Mouse (Mus musculus): Measurements from ENCODE around the gene 4930556J24Rik. TPM values are rescaled to one million over a fixed set of nuclear protein-coding genes. Genes with fewer than 3 reads are reported as not detected.
A peak's percentile ranks its signal among the peaks of the same experiment; 100 is the strongest.
"Not testable (repeated sequence)": the region's sequence is repeated elsewhere in the genome, so short reads cannot be mapped to it uniquely, and the experiment has no call there.

The 4930556J24Rik gene
- polyA plus RNA-seq, 1 experiment from 2014 or later, result 1.2 TPM

GRCm38 (mm10) chr11:3964416-3965172 is 12.0 kb downstream of the 4930556J24Rik start:
- Histone ChIP-seq H3K27me3 (ENCODE audit: insufficient read depth, low read length) (no peaks in the 10 kb centered on the region), H3K36me3 (ENCODE audit: insufficient read depth, low read length) (peaks cover 14% of the 10 kb centered on the region), H3K9me3 (replicated peaks; ENCODE audit: low read length) (no peaks in the 10 kb centered on the region), H3K27ac (peak overlapping the region; percentile 84), H3K4me3 (replicated peaks; ENCODE audit: low read depth, low read length) (peak overlapping the region; percentile 64), H3K9ac (ENCODE audit: low read depth, low read length) (peak overlapping the region; percentile 64), H3K4me2 (ENCODE audit: low read length) (peak overlapping the region; percentile 74), H3K4me1 (replicated peaks; ENCODE audit: insufficient read depth, low read length) (0 out of 2 replicates have a peak, but pooled peaks cover 6% of the 10 kb centered on the region)
- WGBS, result 13% methylated on average over 11 of the region's 11 CpGs
- DNase-seq (ENCODE audit: low spot score), result peak; percentile 50
- ATAC-seq (replicated peaks; ENCODE audit: low FRiP score, low read depth), result no peak
- TF ChIP-seq CTCF (IDR thresholded peaks at IDR 0.05; ENCODE audit: low read depth), result no peak

- H3K4me1 ChIP-seq (replicated peaks; ENCODE audit: insufficient read depth, low read length), result 0 out of 2 replicates have a peak, but pooled peaks cover 6% of the 10 kb centered on the region
- WGBS, result under 1% methylated on average over 31 of the region's 31 CpGs
- DNase-seq (ENCODE audit: low spot score) (peak; percentile 93), ATAC-seq (replicated peaks; ENCODE audit: low FRiP score, low read depth) (peak; percentile 87)
- H3K36me3 ChIP-seq (ENCODE audit: insufficient read depth, low read length), result peaks cover 8% of the 10 kb centered on the region; the same call in 1 of the 2 replicates
- H3K27me3 ChIP-seq (ENCODE audit: insufficient read depth, low read length), result no peaks in the 10 kb centered on the region
- H3K27ac ChIP-seq, result peak within 1 kb of the TSS; percentile 84
- TF ChIP-seq CTCF (IDR thresholded peaks at IDR 0.05; ENCODE audit: low read depth), result no peak
- peak within 1 kb of the TSS; percentile 74 for H3K4me2 ChIP-seq (ENCODE audit: low read length)
- peak within 1 kb of the TSS; percentile 64 for H3K9ac ChIP-seq (ENCODE audit: low read depth, low read length)
- no peaks in the 10 kb centered on the region for H3K9me3 ChIP-seq (replicated peaks; ENCODE audit: low read length)
- peak within 1 kb of the TSS; percentile 64 for H3K4me3 ChIP-seq (replicated peaks; ENCODE audit: low read depth, low read length)
Measured at GRCm38 (mm10) chr11:3963610-3964415, 12.8 kb downstream of the 4930556J24Rik start, which contains the start of gene Pes1. Gene Pes1, plus strand, starts transcription at chr11:3963975.

GRCm38 (mm10) chr11:3963155-3963554 is 13.4 kb downstream of the 4930556J24Rik start:
- Histone ChIP-seq H3K9ac (ENCODE audit: low read depth, low read length) (peak overlapping the region; percentile 64; the same call in 1 of the 2 replicates), H3K9me3 (replicated peaks; ENCODE audit: low read length) (no peaks in the 10 kb centered on the region), H3K27me3 (ENCODE audit: insufficient read depth, low read length) (no peaks in the 10 kb centered on the region), H3K4me1 (replicated peaks; ENCODE audit: insufficient read depth, low read length) (0 out of 2 replicates have a peak, but pooled peaks cover 6% of the 10 kb centered on the region), H3K36me3 (ENCODE audit: insufficient read depth, low read length) (peaks cover 3% of the 10 kb centered on the region; the same call in 1 of the 2 replicates), H3K4me3 (replicated peaks; ENCODE audit: low read depth, low read length) (0 out of 2 replicates have a peak overlapping the region, but pooled peaks have one; percentile 64), H3K4me2 (ENCODE audit: low read length) (peak overlapping the region; percentile 74; the same call in 1 of the 2 replicates), H3K27ac (peak overlapping the region; percentile 84; the same call in 1 of the 2 replicates)
- no peak for DNase-seq (ENCODE audit: low spot score)
- WGBS, result 87% methylated on average over 10 of the region's 10 CpGs
- ATAC-seq (replicated peaks; ENCODE audit: low FRiP score, low read depth), result peak; percentile 38; the same call in 1 of the 2 replicates
- no peak for TF ChIP-seq CTCF (IDR thresholded peaks at IDR 0.05; ENCODE audit: low read depth)

GRCm38 (mm10) chr11:3961761-3962160 is 14.8 kb downstream of the 4930556J24Rik start:
- Histone ChIP-seq H3K27me3 (ENCODE audit: insufficient read depth, low read length) (no peaks in the 10 kb centered on the region), H3K4me3 (replicated peaks; ENCODE audit: low read depth, low read length) (no peak overlapping the region), H3K9ac (ENCODE audit: low read depth, low read length) (no peak overlapping the region), H3K4me2 (ENCODE audit: low read length) (no peak overlapping the region), H3K27ac (no peak overlapping the region), H3K4me1 (replicated peaks; ENCODE audit: insufficient read depth, low read length) (0 out of 2 replicates have a peak, but pooled peaks cover 6% of the 10 kb centered on the region), H3K9me3 (replicated peaks; ENCODE audit: low read length) (no peaks in the 10 kb centered on the region), H3K36me3 (ENCODE audit: insufficient read depth, low read length) (no peaks in the 10 kb centered on the region)
- ATAC-seq (replicated peaks; ENCODE audit: low FRiP score, low read depth), result no peak
- no peak for TF ChIP-seq CTCF (IDR thresholded peaks at IDR 0.05; ENCODE audit: low read depth)
- DNase-seq (ENCODE audit: low spot score), result no peak
- 66% methylated on average over 3 of the region's 3 CpGs for WGBS

- Histone ChIP-seq H3K4me1 (replicated peaks; ENCODE audit: insufficient read depth, low read length) (0 out of 2 replicates have a peak, but pooled peaks cover 6% of the 10 kb centered on the region), H3K27ac (no peak overlapping the region), H3K4me3 (replicated peaks; ENCODE audit: low read depth, low read length) (no peak overlapping the region), H3K9me3 (replicated peaks; ENCODE audit: low read length) (no peaks in the 10 kb centered on the region), H3K4me2 (ENCODE audit: low read length) (no peak overlapping the region), H3K36me3 (ENCODE audit: insufficient read depth, low read length) (no peaks in the 10 kb centered on the region), H3K27me3 (ENCODE audit: insufficient read depth, low read length) (no peaks in the 10 kb centered on the region), H3K9ac (ENCODE audit: low read depth, low read length) (no peak overlapping the region)
- 58% methylated on average over 1 of the region's 2 CpGs for WGBS
- TF ChIP-seq CTCF (IDR thresholded peaks at IDR 0.05; ENCODE audit: low read depth), result no peak
- no peak for DNase-seq (ENCODE audit: low spot score)
- ATAC-seq (replicated peaks; ENCODE audit: low FRiP score, low read depth), result no peak
Measured at GRCm38 (mm10) chr11:3960901-3961300, 15.7 kb downstream of the 4930556J24Rik start.

- not testable (repeated sequence) for DNase-seq (ENCODE audit: low spot score); H3K4me1 ChIP-seq (replicated peaks; ENCODE audit: insufficient read depth, low read length); H3K4me3 ChIP-seq (replicated peaks; ENCODE audit: low read depth, low read length); H3K9me3 ChIP-seq (replicated peaks; ENCODE audit: low read length); H3K4me2 ChIP-seq (ENCODE audit: low read length); H3K27me3 ChIP-seq (ENCODE audit: insufficient read depth, low read length); H3K9ac ChIP-seq (ENCODE audit: low read depth, low read length); H3K36me3 ChIP-seq (ENCODE audit: insufficient read depth, low read length); ATAC-seq (replicated peaks; ENCODE audit: low FRiP score, low read depth); H3K27ac ChIP-seq
- 70% methylated on average over 4 of the region's 4 CpGs for WGBS
Measured at GRCm38 (mm10) chr11:3955371-3955770, 21.2 kb downstream of the 4930556J24Rik start.

GRCm38 (mm10) chr11:3954876-3955275 is 21.7 kb downstream of the 4930556J24Rik start:
- H3K4me2 ChIP-seq (ENCODE audit: low read length); DNase-seq (ENCODE audit: low spot score); H3K27ac ChIP-seq; H3K4me3 ChIP-seq (replicated peaks; ENCODE audit: low read depth, low read length); H3K9ac ChIP-seq (ENCODE audit: low read depth, low read length); H3K36me3 ChIP-seq (ENCODE audit: insufficient read depth, low read length); H3K27me3 ChIP-seq (ENCODE audit: insufficient read depth, low read length); H3K4me1 ChIP-seq (replicated peaks; ENCODE audit: insufficient read depth, low read length); ATAC-seq (replicated peaks; ENCODE audit: low FRiP score, low read depth); H3K9me3 ChIP-seq (replicated peaks; ENCODE audit: low read length): not testable (repeated sequence)
- 85% methylated on average over 5 of the region's 5 CpGs for WGBS

All from kidney, postnatal 0 days (tissue).